Mouse (Mus musculus) ES-E14 (cell line): Measurements from ENCODE around the gene Rpgrip1l. TPM values are rescaled to one million over a fixed set of nuclear protein-coding genes. Genes with fewer than 3 reads are reported as not detected.

ENCODE experiments used
- DNase-seq: peaks from one replicate; pipeline ENCODE4 v3.0.0-alpha.2; 2013; ENCODE audit warnings: low read depth, low spot score
- H3K27ac ChIP-seq: 2 replicates; pipeline ENCODE4 v1.5.1; 2012; ENCODE audit warnings: low read depth, mild to moderate bottlenecking, low read length, moderate library complexity, mixed read lengths; ENCODE audit not compliant: poor library complexity, insufficient read depth, severe bottlenecking
- H3K36me3 ChIP-seq: 2 replicates; pipeline ENCODE4 v1.6.1; 2012; ENCODE audit warnings: mild to moderate bottlenecking, low read length, moderate library complexity, mixed read lengths; ENCODE audit not compliant: control insufficient read depth, poor library complexity, insufficient read depth, severe bottlenecking
- H3K4me1 ChIP-seq, 2 experiments: fragments of 150-350 bp in 1 of 2; sonication (generic) in 1 of 2; 2 replicates each; pipeline ENCODE4 v1.6.1; 2012; ENCODE audit warnings: low read length in 2 of 2, mild to moderate bottlenecking in 1 of 2, mixed read lengths in 1 of 2; ENCODE audit not compliant: control insufficient read depth in 2 of 2, insufficient read depth in 2 of 2, poor library complexity in 1 of 2
- H3K4me3 ChIP-seq, 2 experiments: fragments of 150-350 bp in 1 of 2; sonication (generic) in 1 of 2; 2 replicates each; pipeline ENCODE4 v1.5.1; 2012; ENCODE audit warnings: low read length in 2 of 2, low read depth in 1 of 2, mild to moderate bottlenecking in 1 of 2, mixed read lengths in 1 of 2; ENCODE audit not compliant: insufficient read depth in 1 of 2, poor library complexity in 1 of 2, severe bottlenecking in 1 of 2
- H3K9ac ChIP-seq: 2 replicates; pipeline ENCODE4 v1.6.1; 2012; ENCODE audit warnings: low read depth, mild to moderate bottlenecking, low read length, mixed read lengths; ENCODE audit not compliant: poor library complexity, insufficient read depth, severe bottlenecking
- H3K9me3 ChIP-seq: fragments of 150-350 bp; sonication (generic); 2 replicates; pipeline ENCODE4 v1.6.1; 2012; ENCODE audit warnings: low read depth, mild to moderate bottlenecking, low read length; ENCODE audit not compliant: control insufficient read depth, insufficient read depth
- CHD2 ChIP-seq: IDR thresholded peaks from 2 replicates; pipeline ENCODE4 v1.6.1; 2014; ENCODE audit warnings: mild to moderate bottlenecking, low read depth, low read length, inconsistent platforms
- HCFC1 ChIP-seq: IDR thresholded peaks from 2 replicates; pipeline ENCODE4 v1.6.1; 2012; ENCODE audit warnings: low read length, inconsistent platforms, borderline replicate concordance; ENCODE audit not compliant: insufficient read depth
- MAFK ChIP-seq: IDR thresholded peaks from 2 replicates; pipeline ENCODE4 v1.6.1; 2014; ENCODE audit warnings: mild to moderate bottlenecking, low read depth, low read length, inconsistent platforms; ENCODE audit not compliant: insufficient read depth
- ZC3H11A ChIP-seq: IDR thresholded peaks from 2 replicates; pipeline ENCODE4 v1.6.1; 2012; ENCODE audit warnings: low read depth, mild to moderate bottlenecking, inconsistent platforms, low read length, borderline replicate concordance
- ZNF384 ChIP-seq: IDR thresholded peaks from 2 replicates; pipeline ENCODE4 v1.6.1; 2012; ENCODE audit warnings: low read depth, low read length, inconsistent platforms
- in situ Hi-C, 2 experiments: fragments of 600-800 bp; cut with MboI; formaldehyde crosslinking; loops; one replicate each; pipeline ENCODE4 v1.15.1; 2025; ENCODE audit warnings: low sequenced_read_pairs in 2 of 2, inconsistent platforms in 1 of 2; ENCODE audit not compliant: unreplicated experiment in 2 of 2
- total RNA-seq: library from RNA; depleted of rRNA; stranded (reverse); fragments of 300-350 nt; gene quantifications from 2 replicates; pipeline ENCODE4 v1.2.3, GENCODE M21; 2012

Rpgrip1l gene
- total RNA-seq, 1 experiment, result 2.7 TPM

- Histone ChIP-seq H3K9ac (no peak overlapping the region), H3K4me3 (no peak overlapping the region), H3K36me3 (no peaks in the 10 kb centered on the region), H3K4me1 (0 out of 4 replicates have a peak, but pooled peaks cover 0 to 2% of the 10 kb centered on the region in 2 experiments), H3K9me3 (no peaks in the 10 kb centered on the region), H3K27ac (no peak overlapping the region)
- TF ChIP-seq CHD2, result no peak
- DNase-seq, result no peak
- in situ Hi-C loops, result no loop called here
Measured at GRCm38 (mm10) chr8:91353062-91353461, 40.0 kb upstream of the Rpgrip1l start.

- H3K4me3 ChIP-seq, result no peak overlapping the region
- H3K36me3 ChIP-seq, result no peaks in the 10 kb centered on the region
- H3K9me3 ChIP-seq, result no peaks in the 10 kb centered on the region
- TF ChIP-seq MAFK, result no peak
- TF ChIP-seq ZNF384, result no peak
- TF ChIP-seq CHD2, result no peak
- no peak for TF ChIP-seq ZC3H11A
- no peak for TF ChIP-seq HCFC1
- H3K4me1 ChIP-seq, result 0 out of 4 replicates have a peak, but pooled peaks cover 0 to 2% of the 10 kb centered on the region in 2 experiments
- no peak for DNase-seq
- H3K9ac ChIP-seq, result no peak overlapping the region
- in situ Hi-C loops, result no loop called here
- no peak overlapping the region for H3K27ac ChIP-seq
Measured at GRCm38 (mm10) chr8:91352598-91352997, 39.5 kb upstream of the Rpgrip1l start.

DNA sequence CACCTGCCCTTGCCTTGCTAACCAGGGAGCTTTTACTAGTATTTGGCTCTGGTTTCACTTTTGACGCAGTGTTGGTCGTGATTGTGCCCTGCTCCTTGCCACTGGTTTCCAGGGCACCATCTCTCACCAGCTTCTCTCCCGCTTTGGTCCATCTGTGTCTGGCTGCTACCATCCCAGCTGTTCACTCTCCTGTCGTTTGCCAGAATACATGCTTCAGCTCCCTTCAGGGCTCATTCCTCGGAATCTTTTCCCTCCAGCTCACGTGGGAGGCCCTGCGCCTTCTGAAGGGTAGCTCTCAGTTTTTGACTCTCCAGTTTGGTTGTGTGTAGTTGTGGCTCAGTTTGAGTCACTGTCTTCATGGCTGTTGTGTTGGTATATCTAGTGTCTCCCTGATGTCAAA is 37.6 kb upstream of the Rpgrip1l start:
- Histone ChIP-seq H3K27ac (no peak overlapping the region), H3K4me1 (no peaks in the 10 kb centered on the region), H3K4me3 (no peak overlapping the region), H3K9ac (no peak overlapping the region), H3K9me3 (no peaks in the 10 kb centered on the region), H3K36me3 (peaks cover 2% of the 10 kb centered on the region; the same call in 1 of the 2 replicates)
- TF ChIP-seq CHD2 (no peak), ZC3H11A (no peak), ZNF384 (no peak), HCFC1 (no peak), MAFK (no peak)
- no peak for DNase-seq
- in situ Hi-C loops, result no loop called here

DNA sequence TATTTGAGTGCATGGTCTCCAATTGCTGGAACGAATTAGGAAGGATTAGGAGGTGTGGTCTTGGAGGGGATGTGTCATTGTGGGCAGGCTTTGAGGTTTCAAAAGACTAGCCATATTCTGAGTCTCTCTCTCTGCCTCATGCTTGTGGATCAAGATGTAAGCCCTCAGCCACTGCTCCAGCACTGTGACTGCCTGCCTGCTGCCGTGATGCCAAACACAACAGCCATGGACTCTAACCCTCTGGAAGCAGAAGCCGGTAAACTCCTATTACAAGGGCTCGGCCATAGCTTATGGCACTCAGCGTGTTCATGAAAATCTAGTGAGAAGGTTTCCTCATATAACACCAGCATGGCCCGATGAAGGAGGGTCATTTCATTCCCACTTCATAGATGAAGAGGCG is 36.8 kb upstream of the Rpgrip1l start:
- no peaks in the 10 kb centered on the region for H3K4me1 ChIP-seq
- H3K9ac ChIP-seq, result no peak overlapping the region
- TF ChIP-seq HCFC1 (no peak), ZC3H11A (no peak), CHD2 (no peak), MAFK (no peak), ZNF384 (no peak)

GRCm38 (mm10) chr8:91347595-91347994 is 34.5 kb upstream of the Rpgrip1l start:
- in situ Hi-C loops, result no loop called here
- peaks cover 0 to 4% of the 10 kb centered on the region in 2 experiments; a peak in 1 of 4 replicates for H3K4me1 ChIP-seq
- H3K9me3 ChIP-seq, result no peaks in the 10 kb centered on the region

More for the DNA sequence above, 36.8 kb upstream of the Rpgrip1l start:
- H3K27ac ChIP-seq, result no peak overlapping the region
- H3K36me3 ChIP-seq, result peaks cover 2% of the 10 kb centered on the region; the same call in 1 of the 2 replicates
- no peak overlapping the region for H3K4me3 ChIP-seq
- H3K9me3 ChIP-seq, result no peaks in the 10 kb centered on the region
- in situ Hi-C loops, result no loop called here
- no peak for DNase-seq

More at GRCm38 (mm10) chr8:91347595-91347994, 34.5 kb upstream of the Rpgrip1l start:
- no peak for TF ChIP-seq CHD2
- no peak for TF ChIP-seq MAFK
- TF ChIP-seq HCFC1, result no peak
- TF ChIP-seq ZC3H11A, result no peak
- TF ChIP-seq ZNF384, result no peak
- H3K36me3 ChIP-seq, result peaks cover 2% of the 10 kb centered on the region; the same call in 1 of the 2 replicates
- no peak for DNase-seq
- H3K27ac ChIP-seq, result no peak overlapping the region
- no peak overlapping the region for H3K4me3 ChIP-seq
- H3K9ac ChIP-seq, result no peak overlapping the region
